Mouse (Mus musculus): ENCODE results near the gene Otx2. TPM values are rescaled to one million over a fixed set of nuclear protein-coding genes. Genes with fewer than 3 reads are reported as not detected.

The Otx2 gene
- polyA plus RNA-seq, 1 experiment, result not detected

GRCm38 (mm10) chr14:48651471-48652211 is 22.0 kb downstream of the Otx2 start:
- Histone ChIP-seq H3K4me3 (replicated peaks) (no peak overlapping the region), H3K9me3 (ENCODE audit: control insufficient read depth, low read length) (no peaks in the 10 kb centered on the region; the same call in 1 of the 2 replicates), H3K27me3 (ENCODE audit: control insufficient read depth) (peaks cover 57% of the 10 kb centered on the region), H3K36me3 (ENCODE audit: control insufficient read depth) (no peaks in the 10 kb centered on the region), H3K4me1 (ENCODE audit: control insufficient read depth) (no peaks in the 10 kb centered on the region; the same call in 1 of the 2 replicates)
- TF ChIP-seq TAL1 (IDR thresholded peaks at IDR 0.05; ENCODE audit: low read length) (no peak), GATA1 (IDR thresholded peaks at IDR 0.05; ENCODE audit: low read length) (no peak)

GRCm38 (mm10) chr14:48641462-48642395 is 31.9 kb downstream of the Otx2 start:
- H3K4me3 ChIP-seq (replicated peaks), result no peak overlapping the region
- no peaks in the 10 kb centered on the region for H3K36me3 ChIP-seq (ENCODE audit: control insufficient read depth)
- TF ChIP-seq GATA1 (IDR thresholded peaks at IDR 0.05; ENCODE audit: low read length), result no peak
- no peak for TF ChIP-seq TAL1 (IDR thresholded peaks at IDR 0.05; ENCODE audit: low read length)
- H3K4me1 ChIP-seq (ENCODE audit: control insufficient read depth), result no peaks in the 10 kb centered on the region
- no peaks in the 10 kb centered on the region for H3K9me3 ChIP-seq (ENCODE audit: control insufficient read depth, low read length)
- H3K27me3 ChIP-seq (ENCODE audit: control insufficient read depth), result peaks cover 14% of the 10 kb centered on the region

DNA sequence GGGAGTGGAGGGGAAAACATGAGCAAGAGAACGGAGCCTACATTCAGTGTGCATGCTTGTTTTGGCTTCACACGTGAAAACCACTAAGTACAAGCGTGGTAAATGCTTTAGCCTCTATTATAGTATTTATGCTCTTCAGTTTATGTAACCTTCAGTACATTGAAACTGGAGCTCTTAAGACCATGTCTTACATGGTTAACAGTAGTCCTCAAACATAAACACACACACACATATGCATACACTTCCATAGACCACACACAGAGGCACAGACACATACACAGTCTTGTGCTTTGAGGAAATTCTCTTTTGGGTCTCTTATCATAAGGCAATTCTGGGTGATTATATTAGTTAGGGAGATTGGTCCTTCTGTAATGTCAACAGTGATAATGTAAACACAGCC is 40.5 kb downstream of the Otx2 start:
- Histone ChIP-seq H3K27me3 (ENCODE audit: control insufficient read depth) (no peaks in the 10 kb centered on the region), H3K36me3 (ENCODE audit: control insufficient read depth) (no peaks in the 10 kb centered on the region), H3K4me3 (replicated peaks) (no peak overlapping the region), H3K9me3 (ENCODE audit: control insufficient read depth, low read length) (no peaks in the 10 kb centered on the region), H3K4me1 (ENCODE audit: control insufficient read depth) (no peaks in the 10 kb centered on the region)
- TF ChIP-seq GATA1 (IDR thresholded peaks at IDR 0.05; ENCODE audit: low read length) (no peak), TAL1 (IDR thresholded peaks at IDR 0.05; ENCODE audit: low read length) (no peak)

GRCm38 (mm10) chr14:48632335-48632734 is 41.3 kb downstream of the Otx2 start:
- TF ChIP-seq TAL1 (IDR thresholded peaks at IDR 0.05; ENCODE audit: low read length), result no peak
- no peak for TF ChIP-seq GATA1 (IDR thresholded peaks at IDR 0.05; ENCODE audit: low read length)
- H3K9me3 ChIP-seq (ENCODE audit: control insufficient read depth, low read length), result no peaks in the 10 kb centered on the region
- no peaks in the 10 kb centered on the region for H3K27me3 ChIP-seq (ENCODE audit: control insufficient read depth)

GRCm38 (mm10) chr14:48631486-48631885 is 42.1 kb downstream of the Otx2 start:
- no peaks in the 10 kb centered on the region for H3K4me1 ChIP-seq (ENCODE audit: control insufficient read depth)
- TF ChIP-seq GATA1 (IDR thresholded peaks at IDR 0.05; ENCODE audit: low read length), result no peak
- no peak for TF ChIP-seq TAL1 (IDR thresholded peaks at IDR 0.05; ENCODE audit: low read length)
- no peaks in the 10 kb centered on the region for H3K36me3 ChIP-seq (ENCODE audit: control insufficient read depth)
- H3K4me3 ChIP-seq (replicated peaks), result no peak overlapping the region
- H3K9me3 ChIP-seq (ENCODE audit: control insufficient read depth, low read length), result no peaks in the 10 kb centered on the region
- H3K27me3 ChIP-seq (ENCODE audit: control insufficient read depth), result no peaks in the 10 kb centered on the region

More at GRCm38 (mm10) chr14:48632335-48632734, 41.3 kb downstream of the Otx2 start:
- Histone ChIP-seq H3K36me3 (ENCODE audit: control insufficient read depth) (no peaks in the 10 kb centered on the region), H3K4me3 (replicated peaks) (no peak overlapping the region), H3K4me1 (ENCODE audit: control insufficient read depth) (no peaks in the 10 kb centered on the region)

DNA sequence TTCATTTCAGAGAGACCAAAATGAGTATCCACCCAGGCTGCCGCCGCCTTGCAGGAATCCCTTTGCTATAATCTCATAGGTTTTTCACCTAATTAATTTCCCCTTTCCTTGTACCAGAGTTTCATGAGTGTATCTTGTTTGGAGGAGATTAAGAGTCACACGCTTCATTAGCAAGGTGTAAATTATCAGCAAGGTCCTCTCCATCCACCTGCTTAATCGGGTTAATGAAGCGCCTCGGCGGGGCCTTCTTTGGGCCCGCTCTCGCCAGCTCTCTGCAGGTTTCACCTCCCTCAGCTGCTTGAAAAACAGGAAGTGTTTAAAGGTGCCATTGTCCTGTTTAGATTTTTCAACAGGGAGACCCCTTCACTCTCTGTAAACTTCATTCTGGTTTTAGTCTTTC is 44.2 kb downstream of the Otx2 start:
- H3K9me3 ChIP-seq (ENCODE audit: control insufficient read depth, low read length), result no peaks in the 10 kb centered on the region
- H3K4me3 ChIP-seq (replicated peaks), result no peak overlapping the region
- no peaks in the 10 kb centered on the region for H3K4me1 ChIP-seq (ENCODE audit: control insufficient read depth)
- H3K27me3 ChIP-seq (ENCODE audit: control insufficient read depth), result no peaks in the 10 kb centered on the region
- no peak for TF ChIP-seq TAL1 (IDR thresholded peaks at IDR 0.05; ENCODE audit: low read length)
- TF ChIP-seq GATA1 (IDR thresholded peaks at IDR 0.05; ENCODE audit: low read length), result no peak
- H3K36me3 ChIP-seq (ENCODE audit: control insufficient read depth), result no peaks in the 10 kb centered on the region

GRCm38 (mm10) chr14:48626271-48626670 is 47.3 kb downstream of the Otx2 start:
- Histone ChIP-seq H3K27me3 (ENCODE audit: control insufficient read depth) (no peaks in the 10 kb centered on the region), H3K4me3 (replicated peaks) (no peak overlapping the region), H3K4me1 (ENCODE audit: control insufficient read depth) (no peaks in the 10 kb centered on the region), H3K9me3 (ENCODE audit: control insufficient read depth, low read length) (no peaks in the 10 kb centered on the region), H3K36me3 (ENCODE audit: control insufficient read depth) (no peaks in the 10 kb centered on the region)
- no peak for TF ChIP-seq GATA1 (IDR thresholded peaks at IDR 0.05; ENCODE audit: low read length)
- TF ChIP-seq TAL1 (IDR thresholded peaks at IDR 0.05; ENCODE audit: low read length), result no peak

DNA sequence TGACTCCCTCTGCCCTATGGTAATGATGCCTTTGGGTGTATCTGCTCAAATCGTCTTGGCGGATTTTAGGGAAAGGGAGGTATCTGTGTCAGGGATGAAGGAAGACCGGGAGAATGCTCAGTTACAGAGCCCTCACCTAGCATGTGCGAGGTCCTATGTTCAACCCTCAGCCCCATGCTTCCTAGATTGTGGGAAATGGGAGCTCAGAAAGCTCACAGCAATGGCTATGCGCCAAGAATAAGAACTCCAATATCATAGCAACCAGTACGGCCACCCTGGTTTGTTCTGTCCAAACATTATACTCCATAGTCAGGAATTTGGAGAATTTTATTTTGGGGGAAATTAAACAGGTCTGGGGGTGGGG is 48.3 kb downstream of the Otx2 start:
- no peaks in the 10 kb centered on the region for H3K4me1 ChIP-seq (ENCODE audit: control insufficient read depth)
- no peaks in the 10 kb centered on the region for H3K27me3 ChIP-seq (ENCODE audit: control insufficient read depth)
- H3K9me3 ChIP-seq (ENCODE audit: control insufficient read depth, low read length), result no peaks in the 10 kb centered on the region
- TF ChIP-seq TAL1 (IDR thresholded peaks at IDR 0.05; ENCODE audit: low read length), result no peak
- no peak for TF ChIP-seq GATA1 (IDR thresholded peaks at IDR 0.05; ENCODE audit: low read length)
- no peaks in the 10 kb centered on the region for H3K36me3 ChIP-seq (ENCODE audit: control insufficient read depth)
- no peak overlapping the region for H3K4me3 ChIP-seq (replicated peaks)

Data from erythroblast, embryonic 14.5 days (primary cell).